In the genomic region with DNA sequence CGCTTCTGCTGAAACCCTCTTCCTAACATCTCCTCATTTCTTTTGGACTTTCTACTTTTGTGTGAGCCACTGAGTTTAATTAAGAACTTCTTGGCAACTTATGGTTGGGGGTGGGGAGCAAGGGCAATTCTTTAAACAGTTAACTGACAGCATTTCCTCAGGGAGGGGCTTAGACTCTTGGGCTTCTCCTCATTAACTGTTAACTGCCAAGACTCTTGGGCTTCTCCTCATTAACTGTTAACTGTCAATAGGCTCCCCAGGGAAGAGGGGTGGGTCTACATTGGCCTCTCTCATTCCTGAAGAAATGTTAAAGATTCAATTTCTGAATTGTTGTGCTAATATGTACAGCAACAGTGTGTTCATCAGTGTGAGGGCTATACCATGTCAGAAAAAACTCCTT, we compare ENCODE assay signal across 22 mouse cellular contexts. TPM values are rescaled to one million over a fixed set of nuclear protein-coding genes. Genes with fewer than 3 reads are reported as not detected.
"Had no signal": no experiment of that assay in that cellular context is flagged by ENCODE, and none has a peak within 500 bp of the region (broad histone marks: within the 10 kb centered on the region; RNA-seq: fewer than 3 reads in every experiment).

No protein-coding gene starts in this region.

- H3K9ac ChIP-seq: liver, postnatal 0 days; lung, embryonic 15.5 days; midbrain, embryonic 13.5 days; midbrain, embryonic 15.5 days; neural tube, embryonic 12.5 days had no signal

- H3K27ac ChIP-seq: lung, embryonic 15.5 days; macrophage; midbrain, embryonic 13.5 days; midbrain, embryonic 15.5 days; neural tube, embryonic 12.5 days had no signal

- H3K4me2 ChIP-seq: lung, embryonic 15.5 days; midbrain, embryonic 11.5 days; midbrain, embryonic 13.5 days; midbrain, embryonic 15.5 days; neural tube, embryonic 12.5 days had no signal

- H3K27me3 ChIP-seq: lung, embryonic 15.5 days; megakaryocyte, embryonic 14.5 days; midbrain, embryonic 13.5 days; midbrain, embryonic 15.5 days; neural tube, embryonic 12.5 days had no signal

- DNase-seq: liver, postnatal 0 days; lung, adult 2 months; lung, postnatal 14 days; lung, postnatal 36 days; right cerebral cortex, postnatal 14 days; thymus, adult 18-20 months; thymus, postnatal 14 days; thymus, postnatal 36 days had no signal

- ATAC-seq: liver, postnatal 0 days; lung, postnatal 0 days; midbrain, embryonic 13.5 days; midbrain, embryonic 15.5 days had no signal

- H3K36me3 ChIP-seq: lung, embryonic 15.5 days; midbrain, embryonic 13.5 days; midbrain, embryonic 15.5 days; neural tube, embryonic 12.5 days had no signal

- H3K4me3 ChIP-seq: lung, embryonic 15.5 days; megakaryocyte, embryonic 14.5 days; midbrain, embryonic 13.5 days; midbrain, embryonic 15.5 days; neural tube, embryonic 12.5 days had no signal

- H3K4me1 ChIP-seq: lung, embryonic 15.5 days; megakaryocyte, embryonic 14.5 days; midbrain, embryonic 13.5 days; midbrain, embryonic 15.5 days; neural tube, embryonic 12.5 days had no signal

- H3K9me3 ChIP-seq: lung, embryonic 15.5 days; megakaryocyte, embryonic 14.5 days; midbrain, embryonic 13.5 days; midbrain, embryonic 15.5 days; neural tube, embryonic 12.5 days had no signal

RNA-seq across cellular contexts. Expression of a gene that starts 6.3 kb away (rescaled TPM):
- polyA plus RNA-seq: liver, postnatal 0 days; lung, adult 2 months; lung, embryonic 15.5 days; lung, postnatal 0 days; macrophage; midbrain, embryonic 13.5 days; midbrain, embryonic 15.5 days; midbrain, postnatal 0 days; neural tube, embryonic 12.5 days; neural tube, embryonic 14.5 days; spleen, adult 2 months; stomach, embryonic 14.5 days; stomach, embryonic 16.5 days; thymus, postnatal 0 days had no signal
